Mouse (Mus musculus) liver, postnatal 0 days (tissue): ENCODE data around the gene Zfand3. TPM values are rescaled to one million over a fixed set of nuclear protein-coding genes. Genes with fewer than 3 reads are reported as not detected.

Experiments
- ATAC-seq: fragments of 200-750 bp; cut with Nextera tagmentation; 2 replicates; pipeline ENCODE4 v1.8.0; 2017; ENCODE audit warnings: mild to moderate bottlenecking, moderate library complexity
- DNase-seq: peaks from one replicate; pipeline ENCODE4 v3.0.0-alpha.2; 2016
- H3K27ac ChIP-seq: fragments of 300-500 bp; sonication (generic); 2 replicates; pipeline ENCODE4 v1.5.1; 2014; ENCODE audit warnings: antibody characterized with exemption, moderate library complexity, mild to moderate bottlenecking, low read depth
- H3K27me3 ChIP-seq: fragments of 300-500 bp; sonication (generic); 2 replicates; pipeline ENCODE4 v1.6.1; 2014; ENCODE audit warnings: low read length, control low read depth, mixed read lengths; ENCODE audit not compliant: insufficient read depth
- H3K36me3 ChIP-seq: fragments of 300-500 bp; sonication (generic); replicated peaks from 2 replicates; pipeline ENCODE4 v1.6.1; 2014; ENCODE audit warnings: mild to moderate bottlenecking, control low read depth, low read length, moderate library complexity, mixed read lengths; ENCODE audit not compliant: insufficient read depth
- H3K4me1 ChIP-seq: fragments of 300-500 bp; sonication (generic); 2 replicates; pipeline ENCODE4 v1.6.1; 2014; ENCODE audit warnings: antibody characterized with exemption, mild to moderate bottlenecking, control low read depth; ENCODE audit not compliant: insufficient read depth
- H3K4me2 ChIP-seq: fragments of 300-500 bp; sonication (generic); 2 replicates; pipeline ENCODE4 v1.6.1; 2014; ENCODE audit warnings: low read depth, mild to moderate bottlenecking, low read length, moderate library complexity, mixed read lengths
- H3K4me3 ChIP-seq: fragments of 300-500 bp; sonication (generic); 2 replicates; pipeline ENCODE4 v1.5.1; 2014; ENCODE audit warnings: low read depth, low read length
- H3K9ac ChIP-seq: fragments of 300-500 bp; sonication (generic); replicated peaks from 2 replicates; pipeline ENCODE4 v1.6.1; 2014; ENCODE audit warnings: mild to moderate bottlenecking, moderate library complexity
- H3K9me3 ChIP-seq: fragments of 300-500 bp; sonication (generic); 2 replicates; pipeline ENCODE4 v1.6.1; 2016; ENCODE audit warnings: mild to moderate bottlenecking, control low read depth, low read length, mixed read lengths
- CTCF ChIP-seq: sonication (generic); IDR thresholded peaks from 2 replicates; pipeline ENCODE4 v1.5.1; 2016; ENCODE audit warnings: antibody characterized with exemption, low read depth
- EP300 ChIP-seq: IDR thresholded peaks from 2 replicates; pipeline ENCODE4 v1.6.1; 2016; ENCODE audit warnings: antibody characterized with exemption, low read depth, mild to moderate bottlenecking
- WGBS: fragments of 180-500 bp; shearing (Covaris S2); extraction: QIAGEN DNeasy Blood & Tissue Kit; methylation state at CpG from one replicate; pipeline ENCODE4 v1.1.7; 2014; ENCODE audit not compliant: insufficient replicate concordance; 5-methylcytosine and 5-hydroxymethylcytosine counted together
- polyA plus RNA-seq: library from polyadenylated mRNA; unstranded; fragments of >200 nt; fragmentation: Nextera tagmentation; extraction: Ambion mirVana; gene quantifications from 2 replicates; pipeline ENCODE4 v1.2.1, GENCODE M21; 2015

Zfand3 gene
- polyA plus RNA-seq, 1 experiment from 2014 or later, result 24.7 TPM

- no peak overlapping the region for H3K9ac ChIP-seq
- no peak overlapping the region for H3K27ac ChIP-seq
- DNase-seq (no peak), ATAC-seq (no peak)
- H3K9me3 ChIP-seq, result no peaks in the 10 kb centered on the region
- no peaks in the 10 kb centered on the region for H3K27me3 ChIP-seq
- no peaks in the 10 kb centered on the region for H3K36me3 ChIP-seq
- no peak overlapping the region for H3K4me2 ChIP-seq
- H3K4me1 ChIP-seq, result no peaks in the 10 kb centered on the region
- TF ChIP-seq EP300, result no peak
- 67% methylated on average over 3 of the region's 3 CpGs for whole genome bisulfite sequencing
- no peak overlapping the region for H3K4me3 ChIP-seq
Observed at GRCm38 (mm10) chr17:29994011-29994410, 10.5 kb upstream of the Zfand3 start.

GRCm38 (mm10) chr17:29994459-29994858 is 10.1 kb upstream of the Zfand3 start:
- Histone ChIP-seq H3K4me1 (no peaks in the 10 kb centered on the region), H3K27ac (no peak overlapping the region), H3K27me3 (no peaks in the 10 kb centered on the region), H3K9me3 (no peaks in the 10 kb centered on the region), H3K36me3 (no peaks in the 10 kb centered on the region), H3K4me2 (no peak overlapping the region), H3K9ac (no peak overlapping the region), H3K4me3 (no peak overlapping the region)
- TF ChIP-seq CTCF (no peak), EP300 (no peak)
- DNase-seq (no peak), ATAC-seq (no peak)
- 60% methylated on average over 4 of the region's 4 CpGs for WGBS

GRCm38 (mm10) chr17:29995986-29996385 is 8.5 kb upstream of the Zfand3 start:
- ATAC-seq (no peak), DNase-seq (no peak)
- 86% methylated on average over 5 of the region's 5 CpGs for WGBS
- no peak overlapping the region for H3K27ac ChIP-seq
- H3K9ac ChIP-seq, result no peak overlapping the region
- no peaks in the 10 kb centered on the region for H3K4me1 ChIP-seq
- no peaks in the 10 kb centered on the region for H3K36me3 ChIP-seq
- H3K27me3 ChIP-seq, result no peaks in the 10 kb centered on the region
- H3K4me3 ChIP-seq, result no peak overlapping the region
- H3K4me2 ChIP-seq, result no peak overlapping the region
- TF ChIP-seq EP300 (no peak), CTCF (no peak)
- no peaks in the 10 kb centered on the region for H3K9me3 ChIP-seq

GRCm38 (mm10) chr17:29997726-29998125 is 6.8 kb upstream of the Zfand3 start:
- Histone ChIP-seq H3K27me3 (no peaks in the 10 kb centered on the region), H3K4me2 (no peak overlapping the region), H3K4me3 (no peak overlapping the region), H3K36me3 (no peaks in the 10 kb centered on the region), H3K27ac (no peak overlapping the region), H3K9ac (no peak overlapping the region), H3K4me1 (no peaks in the 10 kb centered on the region), H3K9me3 (no peaks in the 10 kb centered on the region)
- TF ChIP-seq CTCF (no peak), EP300 (no peak)
- DNase-seq (no peak), ATAC-seq (no peak)
- WGBS, result 87% methylated on average over 7 of the region's 7 CpGs

GRCm38 (mm10) chr17:29998566-29999295 is 5.8 kb upstream of the Zfand3 start:
- no peaks in the 10 kb centered on the region for H3K9me3 ChIP-seq
- peaks cover 6% of the 10 kb centered on the region for H3K4me1 ChIP-seq
- DNase-seq, result no peak
- no peak for TF ChIP-seq CTCF
- TF ChIP-seq EP300, result no peak
- H3K27me3 ChIP-seq, result no peaks in the 10 kb centered on the region
- H3K4me3 ChIP-seq, result no peak overlapping the region
- H3K27ac ChIP-seq, result no peak overlapping the region
- H3K4me2 ChIP-seq, result no peak overlapping the region
- ATAC-seq, result no peak
- H3K9ac ChIP-seq, result no peak overlapping the region
- no peaks in the 10 kb centered on the region for H3K36me3 ChIP-seq
- WGBS, result 82% methylated on average over 24 of the region's 24 CpGs

- peak overlapping the region; percentile 95 for H3K4me2 ChIP-seq
- ATAC-seq (peak; percentile 9), DNase-seq (no peak)
- peaks cover 34% of the 10 kb centered on the region for H3K4me1 ChIP-seq
- no peaks in the 10 kb centered on the region for H3K9me3 ChIP-seq
- peak overlapping the region; percentile 98 for H3K9ac ChIP-seq
- no peaks in the 10 kb centered on the region for H3K36me3 ChIP-seq
- H3K27me3 ChIP-seq, result no peaks in the 10 kb centered on the region
- peak overlapping the region; percentile 100 for H3K27ac ChIP-seq
- peak overlapping the region; percentile 96 for H3K4me3 ChIP-seq
- WGBS, result 2% methylated on average over 21 of the region's 47 CpGs
- TF ChIP-seq CTCF (no peak), EP300 (no peak)
Observed at GRCm38 (mm10) chr17:30005103-30005443, 540 bp downstream of the Zfand3 start.
